Mouse (Mus musculus): Measurements from ENCODE around the gene Vsig10l. TPM values are rescaled to one million over a fixed set of nuclear protein-coding genes. Genes with fewer than 3 reads are reported as not detected.

Vsig10l gene
- polyA plus RNA-seq, 1 experiment, result 5.7 TPM

- Histone ChIP-seq H3K4me1 (ENCODE audit: control insufficient read depth, insufficient read depth, low read length) (no peaks in the 10 kb centered on the region; the same call in 1 of the 2 replicates), H3K4me3 (replicated peaks; ENCODE audit: control insufficient read depth, low read depth, low read length) (no peak overlapping the region), H3K27ac (ENCODE audit: control insufficient read depth, insufficient read depth, low read depth, low read length, poor library complexity) (no peak overlapping the region)
- 19% methylated on average over 4 of the region's 4 CpGs for WGBS
- no peak for TF ChIP-seq CTCF (IDR thresholded peaks at IDR 0.05; ENCODE audit: control insufficient read depth, insufficient read depth, low read length)
- TF ChIP-seq POLR2A (IDR thresholded peaks at IDR 0.05; ENCODE audit: borderline replicate concordance, control insufficient read depth, low read depth, low read length), result no peak
These were observed 15.2 kb upstream of the Vsig10l start for GRCm38 (mm10) chr7:43447801-43448200.

GRCm38 (mm10) chr7:43448246-43448645 is 14.7 kb upstream of the Vsig10l start:
- Histone ChIP-seq H3K27ac (ENCODE audit: control insufficient read depth, insufficient read depth, low read depth, low read length, poor library complexity) (no peak overlapping the region), H3K4me1 (ENCODE audit: control insufficient read depth, insufficient read depth, low read length) (no peaks in the 10 kb centered on the region; the same call in 1 of the 2 replicates), H3K4me3 (replicated peaks; ENCODE audit: control insufficient read depth, low read depth, low read length) (no peak overlapping the region)
- TF ChIP-seq CTCF (IDR thresholded peaks at IDR 0.05; ENCODE audit: control insufficient read depth, insufficient read depth, low read length) (no peak), POLR2A (IDR thresholded peaks at IDR 0.05; ENCODE audit: borderline replicate concordance, control insufficient read depth, low read depth, low read length) (no peak)
- 43% methylated on average over 3 of the region's 3 CpGs for WGBS

- Histone ChIP-seq H3K27ac (ENCODE audit: control insufficient read depth, insufficient read depth, low read depth, low read length, poor library complexity) (no peak overlapping the region), H3K4me3 (replicated peaks; ENCODE audit: control insufficient read depth, low read depth, low read length) (no peak overlapping the region), H3K4me1 (ENCODE audit: control insufficient read depth, insufficient read depth, low read length) (no peaks in the 10 kb centered on the region; the same call in 1 of the 2 replicates)
- TF ChIP-seq CTCF (IDR thresholded peaks at IDR 0.05; ENCODE audit: control insufficient read depth, insufficient read depth, low read length) (no peak), POLR2A (IDR thresholded peaks at IDR 0.05; ENCODE audit: borderline replicate concordance, control insufficient read depth, low read depth, low read length) (no peak)
- 90% methylated on average over 2 of the region's 2 CpGs for WGBS
These were observed 13.1 kb upstream of the Vsig10l start for GRCm38 (mm10) chr7:43449811-43450210.

- 88% methylated on average over 11 of the region's 11 CpGs for WGBS
- H3K4me3 ChIP-seq (replicated peaks; ENCODE audit: control insufficient read depth, low read depth, low read length), result no peak overlapping the region
- TF ChIP-seq POLR2A (IDR thresholded peaks at IDR 0.05; ENCODE audit: borderline replicate concordance, control insufficient read depth, low read depth, low read length) (no peak), CTCF (IDR thresholded peaks at IDR 0.05; ENCODE audit: control insufficient read depth, insufficient read depth, low read length) (no peak)
- no peak overlapping the region for H3K27ac ChIP-seq (ENCODE audit: control insufficient read depth, insufficient read depth, low read depth, low read length, poor library complexity)
- no peaks in the 10 kb centered on the region; the same call in 1 of the 2 replicates for H3K4me1 ChIP-seq (ENCODE audit: control insufficient read depth, insufficient read depth, low read length)
These were observed 11.2 kb upstream of the Vsig10l start for GRCm38 (mm10) chr7:43451726-43452125.

- peak; percentile 54 for TF ChIP-seq CTCF (IDR thresholded peaks at IDR 0.05; ENCODE audit: control insufficient read depth, insufficient read depth, low read length)
- no peak for TF ChIP-seq POLR2A (IDR thresholded peaks at IDR 0.05; ENCODE audit: borderline replicate concordance, control insufficient read depth, low read depth, low read length)
- Histone ChIP-seq H3K4me3 (replicated peaks; ENCODE audit: control insufficient read depth, low read depth, low read length) (no peak overlapping the region), H3K27ac (ENCODE audit: control insufficient read depth, insufficient read depth, low read depth, low read length, poor library complexity) (no peak overlapping the region), H3K4me1 (ENCODE audit: control insufficient read depth, insufficient read depth, low read length) (no peaks in the 10 kb centered on the region; the same call in 1 of the 2 replicates)
- WGBS, result 13% methylated on average over 4 of the region's 4 CpGs
These were observed 10.3 kb upstream of the Vsig10l start for GRCm38 (mm10) chr7:43452609-43453008.

GRCm38 (mm10) chr7:43453599-43454355 is 9.2 kb upstream of the Vsig10l start:
- no peak overlapping the region for H3K27ac ChIP-seq (ENCODE audit: control insufficient read depth, insufficient read depth, low read depth, low read length, poor library complexity)
- TF ChIP-seq CTCF (IDR thresholded peaks at IDR 0.05; ENCODE audit: control insufficient read depth, insufficient read depth, low read length) (no peak), POLR2A (IDR thresholded peaks at IDR 0.05; ENCODE audit: borderline replicate concordance, control insufficient read depth, low read depth, low read length) (no peak)
- H3K4me3 ChIP-seq (replicated peaks; ENCODE audit: control insufficient read depth, low read depth, low read length), result no peak overlapping the region
- H3K4me1 ChIP-seq (ENCODE audit: control insufficient read depth, insufficient read depth, low read length), result no peaks in the 10 kb centered on the region
- WGBS, result 80% methylated on average over 14 of the region's 14 CpGs

- no peak overlapping the region for H3K4me3 ChIP-seq (replicated peaks; ENCODE audit: control insufficient read depth, low read depth, low read length)
- no peak for TF ChIP-seq POLR2A (IDR thresholded peaks at IDR 0.05; ENCODE audit: borderline replicate concordance, control insufficient read depth, low read depth, low read length)
- TF ChIP-seq CTCF (IDR thresholded peaks at IDR 0.05; ENCODE audit: control insufficient read depth, insufficient read depth, low read length), result no peak
- no peaks in the 10 kb centered on the region for H3K4me1 ChIP-seq (ENCODE audit: control insufficient read depth, insufficient read depth, low read length)
- H3K27ac ChIP-seq (ENCODE audit: control insufficient read depth, insufficient read depth, low read depth, low read length, poor library complexity), result no peak overlapping the region
- 71% methylated on average over 6 of the region's 6 CpGs for WGBS
These were observed 8.6 kb upstream of the Vsig10l start for GRCm38 (mm10) chr7:43454371-43454770.

- no peak overlapping the region for H3K4me3 ChIP-seq (replicated peaks; ENCODE audit: control insufficient read depth, low read depth, low read length)
- peaks cover 2% of the 10 kb centered on the region for H3K4me1 ChIP-seq (ENCODE audit: control insufficient read depth, insufficient read depth, low read length)
- 80% methylated on average over 7 of the region's 7 CpGs for WGBS
- no peak for TF ChIP-seq CTCF (IDR thresholded peaks at IDR 0.05; ENCODE audit: control insufficient read depth, insufficient read depth, low read length)
- TF ChIP-seq POLR2A (IDR thresholded peaks at IDR 0.05; ENCODE audit: borderline replicate concordance, control insufficient read depth, low read depth, low read length), result no peak
- H3K27ac ChIP-seq (ENCODE audit: control insufficient read depth, insufficient read depth, low read depth, low read length, poor library complexity), result no peak overlapping the region
These were observed 1.0 kb downstream of the Vsig10l start for GRCm38 (mm10) chr7:43463976-43464375.
